Mouse (Mus musculus) forebrain, postnatal 0 days (tissue): ENCODE results near the gene Zbtb38. TPM values are rescaled to one million over a fixed set of nuclear protein-coding genes. Genes with fewer than 3 reads are reported as not detected.
"Not testable (repeated sequence)": the region's sequence is repeated elsewhere in the genome, so short reads cannot be mapped to it uniquely, and the experiment has no call there.

Experiments used
- ATAC-seq: fragments of 200-750 bp; cut with Nextera tagmentation; 2 replicates; pipeline ENCODE4 v1.8.0; 2017; ENCODE audit warnings: mild to moderate bottlenecking, moderate library complexity
- DNase-seq: peaks from one replicate; pipeline ENCODE4 v3.0.0-alpha.2; 2015
- H3K27ac ChIP-seq: fragments of 300-500 bp; sonication (generic); 2 replicates; pipeline ENCODE4 v1.5.1; 2014; ENCODE audit warnings: low read depth, mild to moderate bottlenecking, antibody characterized with exemption, low read length, moderate library complexity, mixed read lengths
- H3K27me3 ChIP-seq: fragments of 300-500 bp; sonication (generic); 2 replicates; pipeline ENCODE4 v1.6.1; 2014; ENCODE audit warnings: mild to moderate bottlenecking, low read length, mixed read lengths; ENCODE audit not compliant: insufficient read depth
- H3K36me3 ChIP-seq: fragments of 300-500 bp; sonication (generic); 2 replicates; pipeline ENCODE4 v1.6.1; 2014; ENCODE audit warnings: mild to moderate bottlenecking, moderate library complexity; ENCODE audit not compliant: insufficient read depth
- H3K4me1 ChIP-seq: fragments of 300-500 bp; sonication (generic); 2 replicates; pipeline ENCODE4 v1.6.1; 2014; ENCODE audit warnings: antibody characterized with exemption; ENCODE audit not compliant: insufficient read depth
- H3K4me2 ChIP-seq: fragments of 300-500 bp; sonication (generic); 2 replicates; pipeline ENCODE4 v1.6.1; 2014; ENCODE audit warnings: low read depth, mild to moderate bottlenecking, moderate library complexity
- H3K4me3 ChIP-seq: fragments of 300-500 bp; sonication (generic); 2 replicates; pipeline ENCODE4 v1.5.1; 2014; ENCODE audit warnings: low read depth, low read length, mixed read lengths
- H3K9ac ChIP-seq: fragments of 300-500 bp; sonication (generic); 2 replicates; pipeline ENCODE4 v1.6.1; 2014; ENCODE audit warnings: mild to moderate bottlenecking
- H3K9me3 ChIP-seq: fragments of 300-500 bp; sonication (generic); 2 replicates; pipeline ENCODE4 v1.6.1; 2016; ENCODE audit warnings: low read length
- CTCF ChIP-seq: sonication (generic); IDR thresholded peaks from 2 replicates; pipeline ENCODE4 v1.5.1; 2016; ENCODE audit warnings: antibody characterized with exemption, control low read depth, low read depth
- WGBS: fragments of 180-500 bp; shearing (Covaris S2); extraction: QIAGEN DNeasy Blood & Tissue Kit; methylation state at CpG from one replicate; pipeline ENCODE4 v1.1.7; 2014; 5-methylcytosine and 5-hydroxymethylcytosine counted together
- polyA plus RNA-seq: library from polyadenylated mRNA; unstranded; fragments of >200 nt; fragmentation: Nextera tagmentation; extraction: Ambion mirVana; gene quantifications from 2 replicates; pipeline ENCODE4 v1.2.1, GENCODE M21; 2015
- total RNA-seq: library from RNA; depleted of rRNA; stranded (reverse); fragments of >200 nt; gene quantifications from 2 replicates; pipeline ENCODE4 v1.2.3, GENCODE M21; 2014

The Zbtb38 gene
- total and polyA plus RNA-seq, 2 experiments from 2014 or later, result 44.2 to 68.3 TPM

DNA sequence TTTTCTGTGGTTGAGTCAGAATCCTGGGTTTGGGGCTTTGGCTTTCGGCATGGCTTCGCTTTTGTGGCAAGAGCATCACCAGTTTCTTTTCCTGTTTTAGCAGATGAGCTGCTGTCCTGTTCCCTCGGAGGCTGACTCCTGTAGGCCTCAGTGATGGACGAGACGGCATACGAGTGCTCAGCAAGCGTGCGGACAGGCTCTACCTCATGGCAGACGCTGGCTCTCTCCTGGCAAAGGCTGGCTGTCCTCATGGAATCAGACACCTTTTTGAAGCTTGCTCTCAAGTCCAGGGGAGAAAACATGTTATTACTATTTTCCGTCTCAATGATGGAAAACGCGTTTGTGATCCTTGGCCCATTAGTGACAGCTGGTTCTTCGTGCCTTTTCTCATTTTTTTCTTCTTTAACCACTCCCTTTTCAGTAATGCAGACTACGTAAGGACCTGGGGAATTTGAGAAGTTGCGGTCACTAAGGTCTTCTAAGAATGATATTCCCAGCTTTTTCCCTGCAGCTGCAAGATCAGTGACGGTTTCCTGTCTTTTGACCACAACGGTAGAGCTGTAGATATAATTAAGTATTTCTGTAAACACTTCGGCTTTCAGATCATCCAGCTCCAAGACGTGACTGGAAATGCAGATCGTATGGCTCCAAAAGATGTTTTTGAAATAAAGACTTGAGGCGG is 64.3 kb downstream of the Zbtb38 start:
- DNase-seq, result no peak
- Histone ChIP-seq H3K4me3 (no peak overlapping the region), H3K4me2 (no peak overlapping the region), H3K9me3 (no peaks in the 10 kb centered on the region), H3K4me1 (no peaks in the 10 kb centered on the region), H3K27me3 (no peaks in the 10 kb centered on the region), H3K27ac (no peak overlapping the region), H3K36me3 (peaks cover 38% of the 10 kb centered on the region), H3K9ac (no peak overlapping the region)
- no peak for TF ChIP-seq CTCF
- WGBS, result 93% methylated on average over 21 of the region's 21 CpGs
- ATAC-seq, result no peak

GRCm38 (mm10) chr9:96687591-96688186 is 64.9 kb downstream of the Zbtb38 start:
- Histone ChIP-seq H3K9me3 (no peaks in the 10 kb centered on the region), H3K27ac (no peak overlapping the region), H3K36me3 (peaks cover 38% of the 10 kb centered on the region), H3K4me3 (no peak overlapping the region), H3K4me1 (no peaks in the 10 kb centered on the region), H3K27me3 (no peaks in the 10 kb centered on the region), H3K9ac (no peak overlapping the region), H3K4me2 (no peak overlapping the region)
- DNase-seq (no peak), ATAC-seq (no peak)
- WGBS, result 76% methylated on average over 20 of the region's 20 CpGs
- TF ChIP-seq CTCF, result no peak

DNA sequence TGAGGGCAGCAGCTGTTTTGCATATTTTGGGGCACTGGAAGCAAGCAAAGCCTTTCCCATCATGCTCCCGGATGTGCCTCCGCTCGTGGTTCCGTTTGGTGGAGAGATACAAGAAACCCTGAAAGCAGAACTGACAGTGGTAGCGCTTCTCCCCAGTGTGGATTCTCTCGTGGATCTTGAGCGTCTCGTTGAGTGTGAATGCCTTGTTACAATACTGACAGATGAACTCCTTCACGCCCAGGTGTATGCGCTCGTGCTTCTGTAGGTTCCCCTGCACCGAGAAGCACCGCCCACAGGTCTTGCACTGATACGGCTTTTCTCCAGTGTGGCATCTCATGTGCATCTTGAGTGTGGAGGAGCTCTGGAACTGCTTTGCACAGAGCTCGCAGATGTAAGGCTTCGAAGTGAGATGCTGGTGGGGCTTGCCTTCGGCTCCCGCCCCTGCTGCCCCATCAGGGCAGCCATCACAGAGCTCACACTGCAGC is 67.0 kb downstream of the Zbtb38 start:
- no peak overlapping the region for H3K27ac ChIP-seq
- TF ChIP-seq CTCF, result no peak
- H3K4me3 ChIP-seq, result no peak overlapping the region
- H3K4me1 ChIP-seq, result no peaks in the 10 kb centered on the region
- H3K36me3 ChIP-seq, result peaks cover 38% of the 10 kb centered on the region
- no peak overlapping the region for H3K9ac ChIP-seq
- DNase-seq (no peak), ATAC-seq (no peak)
- H3K4me2 ChIP-seq, result no peak overlapping the region
- no peaks in the 10 kb centered on the region for H3K27me3 ChIP-seq
- H3K9me3 ChIP-seq, result no peaks in the 10 kb centered on the region
- 72% methylated on average over 18 of the region's 18 CpGs for WGBS

DNA sequence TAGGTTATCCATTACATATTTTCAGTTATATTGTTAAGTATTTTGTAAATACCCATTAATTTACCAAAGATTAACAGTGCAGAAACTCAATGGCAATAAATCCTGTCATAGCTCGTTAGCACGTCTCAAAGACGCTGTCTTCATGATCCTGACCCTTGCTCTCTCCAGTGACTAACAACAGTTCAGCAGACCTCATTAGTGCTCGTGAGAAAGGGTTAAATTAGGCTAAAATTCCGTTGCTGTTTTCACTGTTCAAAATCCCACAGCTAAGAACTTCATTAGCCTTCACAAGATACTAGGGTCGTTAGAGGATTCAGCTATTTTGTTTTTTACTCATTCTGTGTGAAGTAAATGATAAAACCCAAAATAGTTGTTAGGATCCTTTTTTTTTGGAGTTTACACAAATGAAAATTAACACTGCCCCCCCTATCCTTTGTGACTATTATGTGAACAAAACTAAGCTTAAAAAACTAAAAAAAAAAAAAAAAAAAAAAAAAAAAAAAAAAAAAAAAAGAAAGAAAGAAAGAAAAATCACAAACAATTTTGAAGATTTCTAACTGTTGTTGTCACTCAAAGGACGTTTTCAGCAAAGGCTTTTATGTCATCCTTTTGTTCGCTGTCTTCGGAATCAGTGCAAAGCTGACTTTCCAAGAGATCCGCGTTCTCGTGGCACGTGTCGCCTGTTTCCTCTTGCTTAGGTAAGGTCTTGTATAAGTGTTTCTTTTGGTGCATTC is 67.6 kb downstream of the Zbtb38 start:
- no peak overlapping the region for H3K9ac ChIP-seq
- H3K4me1 ChIP-seq, result no peaks in the 10 kb centered on the region
- 32% methylated on average over 14 of the region's 14 CpGs for WGBS
- no peaks in the 10 kb centered on the region for H3K27me3 ChIP-seq
- no peak overlapping the region for H3K4me3 ChIP-seq
- no peak overlapping the region for H3K4me2 ChIP-seq
- H3K9me3 ChIP-seq, result no peaks in the 10 kb centered on the region
- ATAC-seq (no peak), DNase-seq (no peak)
- H3K36me3 ChIP-seq, result peaks cover 38% of the 10 kb centered on the region
- TF ChIP-seq CTCF, result no peak
- H3K27ac ChIP-seq, result no peak overlapping the region

- no peak overlapping the region for H3K4me2 ChIP-seq
- ATAC-seq, result no peak
- H3K9ac ChIP-seq, result no peak overlapping the region
- 66% methylated on average over 4 of the region's 4 CpGs for WGBS
- no peak overlapping the region for H3K4me3 ChIP-seq
- H3K27me3 ChIP-seq, result no peaks in the 10 kb centered on the region
- peaks cover 38% of the 10 kb centered on the region for H3K36me3 ChIP-seq
- H3K4me1 ChIP-seq, result no peaks in the 10 kb centered on the region
- no peak overlapping the region for H3K27ac ChIP-seq
- no peak for DNase-seq
- no peaks in the 10 kb centered on the region for H3K9me3 ChIP-seq
- TF ChIP-seq CTCF, result no peak
These were observed 68.4 kb downstream of the Zbtb38 start for GRCm38 (mm10) chr9:96684165-96684792.

GRCm38 (mm10) chr9:96678611-96679010 is 74.0 kb downstream of the Zbtb38 start:
- Histone ChIP-seq H3K27ac (no peak overlapping the region), H3K27me3 (no peaks in the 10 kb centered on the region), H3K9me3 (no peaks in the 10 kb centered on the region), H3K36me3 (no peaks in the 10 kb centered on the region), H3K4me2 (no peak overlapping the region), H3K4me3 (no peak overlapping the region), H3K9ac (no peak overlapping the region), H3K4me1 (no peaks in the 10 kb centered on the region)
- DNase-seq, result no peak
- WGBS, result 93% methylated on average over 5 of the region's 5 CpGs
- ATAC-seq, result no peak
- no peak for TF ChIP-seq CTCF

GRCm38 (mm10) chr9:96677711-96678110 is 74.9 kb downstream of the Zbtb38 start:
- H3K4me3 ChIP-seq, H3K27ac ChIP-seq, H3K36me3 ChIP-seq, H3K4me1 ChIP-seq, H3K9me3 ChIP-seq, H3K4me2 ChIP-seq, H3K27me3 ChIP-seq, ATAC-seq, H3K9ac ChIP-seq, DNase-seq: not testable (repeated sequence)
- 86% methylated on average over 5 of the region's 5 CpGs for WGBS
